Mouse (Mus musculus) midbrain, postnatal 0 days (tissue): Measurements from ENCODE around the gene Gm18336. TPM values are rescaled to one million over a fixed set of nuclear protein-coding genes. Genes with fewer than 3 reads are reported as not detected.

Experiments used
- ATAC-seq: fragments of 200-750 bp; cut with Nextera tagmentation; 2 replicates; pipeline ENCODE4 v1.8.0; 2017; ENCODE audit warnings: moderate number of reproducible peaks, mild to moderate bottlenecking, moderate TSS enrichment, moderate library complexity; ENCODE audit not compliant: low FRiP score
- DNase-seq: peaks from one replicate; pipeline ENCODE4 v3.0.0-alpha.2; 2015; ENCODE audit warnings: low spot score
- H3K27ac ChIP-seq: fragments of 300-500 bp; sonication (generic); 2 replicates; pipeline ENCODE4 v1.5.1; 2014; ENCODE audit warnings: low read depth, mild to moderate bottlenecking, low read length, mixed read lengths
- H3K27me3 ChIP-seq: fragments of 300-500 bp; sonication (generic); 2 replicates; pipeline ENCODE4 v1.6.1; 2014; ENCODE audit warnings: low read length, control low read depth, mixed read lengths; ENCODE audit not compliant: insufficient read depth
- H3K36me3 ChIP-seq: fragments of 300-500 bp; sonication (generic); 2 replicates; pipeline ENCODE4 v1.6.1; 2014; ENCODE audit warnings: low read length, control low read depth, mixed read lengths; ENCODE audit not compliant: insufficient read depth
- H3K4me1 ChIP-seq: fragments of 300-500 bp; sonication (generic); 2 replicates; pipeline ENCODE4 v1.6.1; 2014; ENCODE audit warnings: mild to moderate bottlenecking, control low read depth, antibody characterized with exemption, low read length, mixed read lengths; ENCODE audit not compliant: insufficient read depth
- H3K4me2 ChIP-seq: fragments of 300-500 bp; sonication (generic); 2 replicates; pipeline ENCODE4 v1.6.1; 2014; ENCODE audit warnings: low read depth, mild to moderate bottlenecking, low read length, mixed read lengths; ENCODE audit not compliant: poor library complexity, severe bottlenecking
- H3K4me3 ChIP-seq: fragments of 300-500 bp; sonication (generic); 2 replicates; pipeline ENCODE4 v1.5.1; 2014; ENCODE audit warnings: low read depth, mild to moderate bottlenecking, low read length, moderate library complexity
- H3K9ac ChIP-seq: fragments of 300-500 bp; sonication (generic); replicated peaks from 2 replicates; pipeline ENCODE4 v1.6.1; 2014; ENCODE audit warnings: mild to moderate bottlenecking, low read length, moderate library complexity, mixed read lengths; ENCODE audit not compliant: poor library complexity, severe bottlenecking
- H3K9me3 ChIP-seq: fragments of 300-500 bp; sonication (generic); 2 replicates; pipeline ENCODE4 v1.6.1; 2016; ENCODE audit warnings: low read length, control low read depth
- CTCF ChIP-seq: IDR thresholded peaks from 2 replicates; pipeline ENCODE4 v1.5.1; 2016; ENCODE audit warnings: antibody characterized with exemption, mild to moderate bottlenecking
- WGBS: fragments of 180-500 bp; shearing (Covaris S2); extraction: QIAGEN DNeasy Blood & Tissue Kit; methylation state at CpG from one replicate; pipeline ENCODE4 v1.1.7; 2014; 5-methylcytosine and 5-hydroxymethylcytosine counted together
- polyA plus RNA-seq: library from polyadenylated mRNA; unstranded; fragments of >200 nt; fragmentation: Nextera tagmentation; extraction: Ambion mirVana; gene quantifications from 2 replicates; pipeline ENCODE4 v1.2.1, GENCODE M21; 2015
- total RNA-seq: library from RNA; depleted of rRNA; stranded (reverse); fragments of >200 nt; gene quantifications from 2 replicates; pipeline ENCODE4 v1.2.3, GENCODE M21; 2014

Gene Gm18336
- total and polyA plus RNA-seq, 2 experiments from 2014 or later: 0.09 TPM; not detected in 1

GRCm38 (mm10) chrX:73410880-73411517 lies 12.5 kb upstream of the Gm18336 start, which contains the start of gene Zfp92:
Gene Zfp92 (plus strand): TSS chrX:73411096.
- H3K27me3 ChIP-seq: no peaks in the 10 kb centered on the region
- no peaks in the 10 kb centered on the region for H3K4me1 ChIP-seq
- H3K27ac ChIP-seq: 0 out of 2 replicates have a peak within 1 kb of the TSS, but pooled peaks have one; percentile 7
- WGBS: 27% methylated on average over 20 of the region's 20 CpGs
- H3K4me3 ChIP-seq: peak within 1 kb of the TSS; percentile 40
- no peak for TF ChIP-seq CTCF
- no peaks in the 10 kb centered on the region for H3K36me3 ChIP-seq
- DNase-seq (peak; percentile 2), ATAC-seq (peak; percentile 54; the same call in 1 of the 2 replicates)
- peak within 1 kb of the TSS; percentile 47 for H3K4me2 ChIP-seq
- H3K9ac ChIP-seq: peak within 1 kb of the TSS; percentile 42; the same call in 1 of the 2 replicates
- H3K9me3 ChIP-seq: peaks cover 6% of the 10 kb centered on the region; the same call in 1 of the 2 replicates

DNA sequence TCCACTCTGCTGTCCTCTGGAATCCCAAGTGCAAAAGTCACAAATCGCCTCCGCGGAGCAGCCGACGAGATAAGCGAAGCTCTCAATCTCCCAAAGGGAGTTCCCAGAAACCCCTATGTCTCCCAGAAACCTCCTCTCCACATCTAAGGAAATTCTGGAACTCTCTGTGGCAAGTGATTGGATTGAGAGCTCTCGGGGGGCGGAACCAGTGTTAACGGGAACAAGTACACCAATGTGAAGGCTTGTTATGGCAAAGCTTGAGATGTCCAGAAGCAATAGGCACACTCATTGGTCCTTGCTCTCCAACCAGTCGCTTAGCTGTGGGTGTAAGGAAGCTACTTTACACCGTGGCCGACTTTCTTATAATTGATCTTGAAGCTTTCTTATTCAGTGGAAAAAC lies 3.1 kb upstream of the Gm18336 start:
- ATAC-seq: no peak
- TF ChIP-seq CTCF: no peak
- no peak overlapping the region for H3K27ac ChIP-seq
- no peaks in the 10 kb centered on the region for H3K27me3 ChIP-seq
- H3K4me3 ChIP-seq: no peak overlapping the region
- no peaks in the 10 kb centered on the region for H3K4me1 ChIP-seq
- DNase-seq: no peak
- 92% methylated on average over 12 of the region's 12 CpGs for WGBS
- H3K9ac ChIP-seq: no peak overlapping the region
- H3K36me3 ChIP-seq: no peaks in the 10 kb centered on the region
- H3K9me3 ChIP-seq: no peaks in the 10 kb centered on the region
- H3K4me2 ChIP-seq: no peak overlapping the region

GRCm38 (mm10) chrX:73400951-73401350 lies 2.4 kb upstream of the Gm18336 start:
- no peak for DNase-seq
- TF ChIP-seq CTCF: no peak
- 87% methylated on average over 20 of the region's 20 CpGs for WGBS
- Histone ChIP-seq H3K4me3 (no peak overlapping the region), H3K4me1 (no peaks in the 10 kb centered on the region), H3K9ac (no peak overlapping the region), H3K9me3 (no peaks in the 10 kb centered on the region), H3K4me2 (no peak overlapping the region), H3K27me3 (no peaks in the 10 kb centered on the region), H3K27ac (no peak overlapping the region), H3K36me3 (no peaks in the 10 kb centered on the region)
- no peak for ATAC-seq

DNA sequence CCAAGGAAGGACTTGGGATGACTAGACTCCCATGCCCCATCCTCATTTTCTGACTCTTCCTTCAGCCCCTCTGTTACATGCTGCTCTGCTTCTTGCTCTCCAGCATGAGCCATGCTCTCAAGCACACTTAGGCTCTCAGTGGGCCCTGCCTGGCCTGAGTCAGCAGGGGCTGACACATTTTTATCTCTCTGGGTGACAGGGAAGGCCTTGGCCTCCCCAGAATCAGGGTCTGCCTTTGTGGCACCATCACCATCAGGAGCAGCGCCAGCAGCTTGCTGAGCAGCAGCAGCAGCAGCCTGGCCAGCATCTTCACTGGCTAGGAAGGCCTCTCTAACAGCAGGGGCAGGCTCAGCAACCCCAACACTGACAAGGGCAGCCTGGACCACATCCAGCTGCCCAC lies 2.1 kb downstream of the Gm18336 start:
- DNase-seq (no peak), ATAC-seq (no peak)
- no peaks in the 10 kb centered on the region for H3K9me3 ChIP-seq
- H3K36me3 ChIP-seq: no peaks in the 10 kb centered on the region
- TF ChIP-seq CTCF: no peak
- H3K9ac ChIP-seq: no peak overlapping the region
- no peak overlapping the region for H3K4me3 ChIP-seq
- H3K4me1 ChIP-seq: no peaks in the 10 kb centered on the region
- no peaks in the 10 kb centered on the region for H3K27me3 ChIP-seq
- H3K4me2 ChIP-seq: no peak overlapping the region
- WGBS: 100% methylated on average over 1 of the region's 1 CpGs
- H3K27ac ChIP-seq: no peak overlapping the region

GRCm38 (mm10) chrX:73391481-73391880 lies 7.1 kb downstream of the Gm18336 start:
- H3K27ac ChIP-seq: no peak overlapping the region

GRCm38 (mm10) chrX:73384924-73385323 lies 13.6 kb downstream of the Gm18336 start:
- 32% methylated on average over 1 of the region's 1 CpGs for WGBS
- Histone ChIP-seq H3K27ac (peak overlapping the region; percentile 65), H3K4me1 (no peaks in the 10 kb centered on the region), H3K27me3 (no peaks in the 10 kb centered on the region), H3K9me3 (no peaks in the 10 kb centered on the region), H3K9ac (no peak overlapping the region), H3K36me3 (no peaks in the 10 kb centered on the region), H3K4me2 (no peak overlapping the region), H3K4me3 (no peak overlapping the region)
- ATAC-seq (no peak), DNase-seq (no peak)
- no peak for TF ChIP-seq CTCF

More at GRCm38 (mm10) chrX:73391481-73391880, 7.1 kb downstream of the Gm18336 start:
- Histone ChIP-seq H3K4me3 (no peak overlapping the region), H3K27me3 (no peaks in the 10 kb centered on the region), H3K4me2 (no peak overlapping the region), H3K9me3 (no peaks in the 10 kb centered on the region), H3K9ac (no peak overlapping the region), H3K36me3 (no peaks in the 10 kb centered on the region), H3K4me1 (no peaks in the 10 kb centered on the region)
- ATAC-seq: no peak
- no peak for TF ChIP-seq CTCF
- WGBS: 88% methylated on average over 4 of the region's 4 CpGs
- DNase-seq: no peak
